Mouse (Mus musculus) MN1 (cell line): Measurements from ENCODE around the gene Pfkp.

Experiments used
- DNase-seq: peaks from one replicate; pipeline ENCODE4 v3.0.0-alpha.2; 2016; ENCODE audit warnings: low spot score

Gene Pfkp

GRCm38 (mm10) chr13:6636976-6637375 is 11.6 kb downstream of the Pfkp start:
- DNase-seq, result no peak

- DNase-seq, result peak; percentile 59
Measured at GRCm38 (mm10) chr13:6636520-6636919, 12.1 kb downstream of the Pfkp start.

- DNase-seq, result peak; percentile 79
Measured at GRCm38 (mm10) chr13:6635138-6636076, 13.2 kb downstream of the Pfkp start.

GRCm38 (mm10) chr13:6634063-6634462 is 14.5 kb downstream of the Pfkp start:
- no peak for DNase-seq

GRCm38 (mm10) chr13:6633524-6633923 is 15.1 kb downstream of the Pfkp start:
- DNase-seq, result peak; percentile 77

GRCm38 (mm10) chr13:6632935-6633334 is 15.6 kb downstream of the Pfkp start:
- no peak for DNase-seq

GRCm38 (mm10) chr13:6632513-6632912 is 16.1 kb downstream of the Pfkp start:
- no peak for DNase-seq

- DNase-seq, result no peak
Measured at GRCm38 (mm10) chr13:6631772-6632510, 16.6 kb downstream of the Pfkp start.

GRCm38 (mm10) chr13:6630660-6631059 is 17.9 kb downstream of the Pfkp start:
- DNase-seq, result no peak

GRCm38 (mm10) chr13:6629927-6630326 is 18.6 kb downstream of the Pfkp start:
- no peak for DNase-seq

GRCm38 (mm10) chr13:6628998-6629764 is 19.4 kb downstream of the Pfkp start:
- DNase-seq, result no peak

- no peak for DNase-seq
Measured at GRCm38 (mm10) chr13:6628261-6628660, 20.3 kb downstream of the Pfkp start.

GRCm38 (mm10) chr13:6627352-6627751 is 21.2 kb downstream of the Pfkp start:
- DNase-seq, result no peak

- DNase-seq, result no peak
Measured at GRCm38 (mm10) chr13:6626508-6627114, 22.0 kb downstream of the Pfkp start.

GRCm38 (mm10) chr13:6625942-6626341 is 22.6 kb downstream of the Pfkp start:
- no peak for DNase-seq

- DNase-seq, result peak; percentile 46
Measured at GRCm38 (mm10) chr13:6624604-6625003, 24.0 kb downstream of the Pfkp start.

GRCm38 (mm10) chr13:6624121-6624520 is 24.5 kb downstream of the Pfkp start:
- DNase-seq, result no peak

GRCm38 (mm10) chr13:6621831-6622230 is 26.7 kb downstream of the Pfkp start:
- DNase-seq, result no peak

- DNase-seq, result no peak
Measured at GRCm38 (mm10) chr13:6620250-6620649, 28.3 kb downstream of the Pfkp start.

- DNase-seq, result no peak
Measured at GRCm38 (mm10) chr13:6618711-6619110, 29.9 kb downstream of the Pfkp start.

GRCm38 (mm10) chr13:6613690-6614445 is 34.7 kb downstream of the Pfkp start:
- DNase-seq, result no peak
